Mouse (Mus musculus): Measurements from ENCODE around the gene Kmo.

Gene Kmo

DNA sequence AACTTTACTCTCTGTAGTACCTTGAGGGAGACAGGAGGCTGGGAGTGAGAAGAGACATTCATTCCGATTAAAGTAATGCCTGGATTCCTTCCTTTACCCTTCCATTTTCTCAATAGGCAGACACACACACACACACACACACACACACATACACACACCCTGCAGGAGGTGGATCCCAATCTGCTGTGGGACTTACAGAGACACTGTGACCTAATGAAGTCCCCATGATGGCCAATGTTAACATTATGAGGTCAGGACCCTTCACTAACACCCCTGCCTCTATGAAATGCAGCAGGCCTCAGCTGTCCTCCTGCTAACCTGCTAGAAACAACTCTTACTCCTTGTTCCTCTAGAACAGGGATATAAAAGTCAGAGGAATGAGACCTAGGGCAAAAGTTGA, 78.1 kb downstream of the Kmo start, which contains the start of gene Wdr64:
Gene Wdr64 (plus strand): TSS at position 301 of the 400 bp plus-strand sequence.
- no peak for DNase-seq (ENCODE audit: low spot score)

DNA sequence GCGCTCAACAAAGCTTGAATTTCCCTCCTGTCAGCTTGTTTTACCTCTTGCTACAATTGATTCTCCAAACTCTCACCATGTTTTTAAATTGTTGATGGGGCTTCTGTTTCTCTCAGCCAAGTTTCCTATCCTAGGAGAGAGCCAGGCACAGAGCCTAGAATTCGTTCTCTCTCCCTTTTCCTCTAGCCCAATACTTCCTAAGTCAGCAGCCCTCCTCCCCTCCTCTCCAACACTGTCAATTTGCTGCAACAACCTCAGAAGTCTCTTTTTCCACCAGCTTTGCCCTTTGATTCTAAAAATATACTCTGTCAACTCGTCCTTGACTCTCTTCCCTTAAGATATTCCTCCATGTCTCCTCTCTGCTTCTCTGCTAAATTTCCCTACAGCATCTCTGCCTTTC, 79.2 kb downstream of the Kmo start:
- no peak for DNase-seq (ENCODE audit: low spot score)

DNA sequence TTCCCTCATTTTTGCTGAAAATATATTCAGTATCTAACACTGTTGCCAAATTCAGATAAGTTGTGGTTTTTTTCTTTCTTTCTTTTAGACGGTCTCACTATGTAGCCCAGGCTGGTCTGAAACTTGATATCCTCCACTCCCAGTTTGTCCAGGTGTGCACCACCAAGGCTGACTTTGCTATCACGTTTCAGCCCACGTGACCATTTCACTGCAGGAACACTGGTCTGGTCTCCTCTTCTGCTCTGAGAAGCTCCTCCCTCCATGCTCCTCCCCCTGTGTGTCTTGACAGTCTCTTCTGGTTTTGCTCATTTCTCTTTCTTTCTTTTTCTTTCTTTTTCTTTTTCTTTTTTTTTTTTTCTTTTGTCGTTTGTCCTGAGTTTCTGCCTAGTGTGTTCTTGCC, 79.6 kb downstream of the Kmo start:
- no peak for DNase-seq (ENCODE audit: low spot score)

DNA sequence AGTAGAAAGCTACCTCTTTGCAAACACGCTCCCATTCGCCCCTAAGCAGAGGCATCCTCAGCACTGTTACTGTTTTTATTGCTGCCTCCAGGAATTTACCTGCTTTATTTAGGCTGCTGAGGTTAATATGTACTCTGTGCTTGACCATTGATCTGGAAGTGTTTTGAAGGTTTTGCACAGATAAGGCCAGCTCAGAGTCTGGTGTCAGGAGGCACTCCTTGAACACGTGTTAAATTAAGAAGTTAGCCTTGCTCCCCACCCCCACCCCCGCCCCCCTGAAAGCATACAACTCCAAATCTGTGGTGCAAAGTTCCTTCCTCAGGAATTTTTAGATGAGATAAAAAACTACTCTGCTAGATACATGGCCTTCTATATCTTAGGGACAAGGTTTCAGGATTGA, 81.0 kb downstream of the Kmo start:
- DNase-seq (ENCODE audit: low spot score) = no peak

DNA sequence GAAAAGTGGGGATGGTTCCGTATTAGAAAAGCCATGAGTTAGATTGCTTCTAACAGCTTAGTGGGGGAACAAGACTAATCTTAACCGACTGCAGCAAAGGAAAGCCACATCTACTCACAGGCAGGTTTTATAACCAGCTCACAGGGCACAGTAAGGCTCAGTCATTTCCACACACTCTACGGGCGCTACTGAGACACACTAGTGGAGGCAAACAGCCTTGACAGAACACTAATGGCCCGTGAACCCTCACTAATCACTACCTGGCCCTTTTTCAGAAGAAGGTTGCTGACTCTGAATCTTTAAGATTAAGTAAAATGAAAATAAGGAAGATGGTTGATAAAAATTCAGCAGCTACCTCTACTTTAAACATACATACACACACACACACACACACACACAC, 87.4 kb downstream of the Kmo start:
- no peak for DNase-seq (ENCODE audit: low spot score)

DNA sequence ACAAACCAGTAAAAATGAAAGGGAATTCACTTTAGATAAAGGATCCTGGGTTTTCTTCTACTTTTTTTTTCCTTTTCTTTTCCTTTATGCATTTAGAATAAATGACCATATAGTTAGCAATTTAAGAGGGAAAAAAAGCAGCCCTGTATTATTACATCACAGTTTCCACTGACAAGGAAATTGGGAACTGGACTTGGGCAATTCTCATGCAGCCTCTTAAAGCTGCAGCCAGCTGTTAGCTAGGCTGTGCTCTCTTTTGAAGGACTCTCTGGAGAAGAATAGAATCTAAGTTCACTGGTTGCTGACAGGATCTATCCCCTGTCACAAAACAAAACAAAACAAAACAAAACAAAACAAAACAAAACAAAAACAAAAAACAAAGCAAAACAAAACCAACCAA, 87.8 kb downstream of the Kmo start:
- no peak for DNase-seq (ENCODE audit: low spot score)

Data from layer of hippocampus, adult 9-10 months (tissue).